Mouse (Mus musculus) lung, embryonic 15.5 days (tissue): ENCODE results near the gene Acot12. TPM values are rescaled to one million over a fixed set of nuclear protein-coding genes. Genes with fewer than 3 reads are reported as not detected.

ENCODE experiments used
- ATAC-seq: fragments of 200-750 bp; cut with Nextera tagmentation; 2 replicates; pipeline ENCODE4 v1.8.0; 2017; ENCODE audit warnings: moderate number of reproducible peaks, borderline replicate concordance; ENCODE audit not compliant: low FRiP score, low TSS enrichment; ENCODE audit errors: extremely low read depth
- H3K27ac ChIP-seq: fragments of 300-500 bp; sonication (generic); 2 replicates; pipeline ENCODE4 v1.5.1; 2015; ENCODE audit warnings: moderate library complexity, mild to moderate bottlenecking, inconsistent platforms
- H3K27me3 ChIP-seq: fragments of 300-500 bp; sonication (generic); 2 replicates; pipeline ENCODE4 v1.6.1; 2015; ENCODE audit warnings: inconsistent platforms
- H3K36me3 ChIP-seq: fragments of 300-500 bp; sonication (generic); 2 replicates; pipeline ENCODE4 v1.6.1; 2015; ENCODE audit warnings: inconsistent platforms
- H3K4me1 ChIP-seq: fragments of 300-500 bp; sonication (generic); 2 replicates; pipeline ENCODE4 v1.6.1; 2015; ENCODE audit warnings: inconsistent platforms
- H3K4me2 ChIP-seq: fragments of 300-500 bp; sonication (generic); 2 replicates; pipeline ENCODE4 v1.6.1; 2015; ENCODE audit warnings: inconsistent platforms, mild to moderate bottlenecking, moderate library complexity
- H3K4me3 ChIP-seq: fragments of 300-500 bp; sonication (generic); 2 replicates; pipeline ENCODE4 v1.5.1; 2015; ENCODE audit warnings: mild to moderate bottlenecking, inconsistent platforms
- H3K9ac ChIP-seq: fragments of 300-500 bp; sonication (generic); 2 replicates; pipeline ENCODE4 v1.6.1; 2015; ENCODE audit warnings: inconsistent platforms
- H3K9me3 ChIP-seq: fragments of 300-500 bp; sonication (generic); 2 replicates; pipeline ENCODE4 v1.6.1; 2016; ENCODE audit warnings: inconsistent platforms
- WGBS: fragments of 180-500 bp; shearing (Covaris S2); methylation state at CpG from one replicate; pipeline ENCODE4 v1.1.7; 2015; 5-methylcytosine and 5-hydroxymethylcytosine counted together
- polyA plus RNA-seq: library from polyadenylated mRNA; unstranded; fragments of >200 nt; fragmentation: Nextera tagmentation; extraction: Ambion mirVana; gene quantifications from 2 replicates; pipeline ENCODE4 v1.2.1, GENCODE M21; 2015

Acot12 gene
- polyA plus RNA-seq, 1 experiment from 2014 or later, result not detected

- no peak overlapping the region for H3K4me3 ChIP-seq
- no peak overlapping the region for H3K9ac ChIP-seq
- no peak for ATAC-seq
- peaks cover 8% of the 10 kb centered on the region; the same call in 1 of the 2 replicates for H3K27me3 ChIP-seq
- no peak overlapping the region for H3K4me2 ChIP-seq
- H3K27ac ChIP-seq, result no peak overlapping the region
- 83% methylated on average over 1 of the region's 1 CpGs for WGBS
- peaks cover 9% of the 10 kb centered on the region; the same call in 1 of the 2 replicates for H3K4me1 ChIP-seq
- H3K36me3 ChIP-seq, result no peaks in the 10 kb centered on the region
- H3K9me3 ChIP-seq, result no peaks in the 10 kb centered on the region
Observed at GRCm38 (mm10) chr13:91737191-91737590, 4.1 kb upstream of the Acot12 start.

- ATAC-seq, result no peak
- Histone ChIP-seq H3K4me2 (peak overlapping the region; percentile 85), H3K27me3 (peaks cover 8% of the 10 kb centered on the region; the same call in 1 of the 2 replicates), H3K9ac (no peak overlapping the region), H3K4me3 (peak overlapping the region; percentile 40), H3K27ac (no peak overlapping the region), H3K36me3 (no peaks in the 10 kb centered on the region), H3K9me3 (no peaks in the 10 kb centered on the region), H3K4me1 (peaks cover 9% of the 10 kb centered on the region; the same call in 1 of the 2 replicates)
- WGBS, result 52% methylated on average over 6 of the region's 6 CpGs
Observed at GRCm38 (mm10) chr13:91740851-91741250, 461 bp upstream of the Acot12 start.

GRCm38 (mm10) chr13:91743180-91743579, 1.9 kb downstream of the Acot12 start:
- Histone ChIP-seq H3K4me1 (peaks cover 9% of the 10 kb centered on the region; the same call in 1 of the 2 replicates), H3K27me3 (peaks cover 8% of the 10 kb centered on the region; the same call in 1 of the 2 replicates), H3K27ac (no peak overlapping the region), H3K9me3 (no peaks in the 10 kb centered on the region), H3K4me3 (no peak overlapping the region), H3K4me2 (no peak overlapping the region), H3K9ac (no peak overlapping the region), H3K36me3 (no peaks in the 10 kb centered on the region)
- no peak for ATAC-seq
- 89% methylated on average over 3 of the region's 3 CpGs for WGBS

GRCm38 (mm10) chr13:91746470-91746869, 5.2 kb downstream of the Acot12 start:
- no peak for ATAC-seq
- Histone ChIP-seq H3K9me3 (no peaks in the 10 kb centered on the region), H3K4me1 (peaks cover 5% of the 10 kb centered on the region; the same call in 1 of the 2 replicates), H3K4me2 (no peak overlapping the region), H3K27ac (no peak overlapping the region), H3K36me3 (no peaks in the 10 kb centered on the region), H3K9ac (no peak overlapping the region), H3K27me3 (no peaks in the 10 kb centered on the region; the same call in 1 of the 2 replicates), H3K4me3 (no peak overlapping the region)
- WGBS, result 71% methylated on average over 5 of the region's 5 CpGs

GRCm38 (mm10) chr13:91748401-91748800, 7.1 kb downstream of the Acot12 start:
- H3K9ac ChIP-seq, result no peak overlapping the region
- no peaks in the 10 kb centered on the region for H3K27me3 ChIP-seq
- H3K4me3 ChIP-seq, result no peak overlapping the region
- no peaks in the 10 kb centered on the region for H3K4me1 ChIP-seq
- ATAC-seq, result no peak
- WGBS, result 85% methylated on average over 2 of the region's 2 CpGs
- no peak overlapping the region for H3K4me2 ChIP-seq
- no peaks in the 10 kb centered on the region for H3K36me3 ChIP-seq
- no peaks in the 10 kb centered on the region for H3K9me3 ChIP-seq
- no peak overlapping the region for H3K27ac ChIP-seq

GRCm38 (mm10) chr13:91749981-91750380, 8.7 kb downstream of the Acot12 start:
- 61% methylated on average over 4 of the region's 4 CpGs for WGBS
- H3K9ac ChIP-seq, result no peak overlapping the region

GRCm38 (mm10) chr13:91753724-91754123, 12.4 kb downstream of the Acot12 start:
- Histone ChIP-seq H3K4me1 (no peaks in the 10 kb centered on the region), H3K4me2 (no peak overlapping the region), H3K27ac (no peak overlapping the region), H3K4me3 (no peak overlapping the region), H3K9ac (no peak overlapping the region), H3K36me3 (no peaks in the 10 kb centered on the region), H3K27me3 (no peaks in the 10 kb centered on the region), H3K9me3 (no peaks in the 10 kb centered on the region)
- ATAC-seq, result no peak
- 38% methylated on average over 4 of the region's 4 CpGs for WGBS

More at GRCm38 (mm10) chr13:91749981-91750380, 8.7 kb downstream of the Acot12 start:
- H3K4me1 ChIP-seq, result no peaks in the 10 kb centered on the region
- ATAC-seq, result no peak
- no peak overlapping the region for H3K27ac ChIP-seq
- H3K4me2 ChIP-seq, result no peak overlapping the region
- H3K27me3 ChIP-seq, result no peaks in the 10 kb centered on the region
- no peak overlapping the region for H3K4me3 ChIP-seq
- H3K36me3 ChIP-seq, result no peaks in the 10 kb centered on the region
- no peaks in the 10 kb centered on the region for H3K9me3 ChIP-seq

GRCm38 (mm10) chr13:91754762-91755161, 13.4 kb downstream of the Acot12 start:
- ATAC-seq, result no peak
- no peak overlapping the region for H3K27ac ChIP-seq
- no peaks in the 10 kb centered on the region for H3K27me3 ChIP-seq
- H3K9me3 ChIP-seq, result no peaks in the 10 kb centered on the region
- no peak overlapping the region for H3K4me2 ChIP-seq
- no peak overlapping the region for H3K9ac ChIP-seq
- H3K4me1 ChIP-seq, result no peaks in the 10 kb centered on the region
- no peaks in the 10 kb centered on the region for H3K36me3 ChIP-seq
- no peak overlapping the region for H3K4me3 ChIP-seq

GRCm38 (mm10) chr13:91756230-91756629, 14.9 kb downstream of the Acot12 start:
- Histone ChIP-seq H3K4me3 (no peak overlapping the region), H3K36me3 (no peaks in the 10 kb centered on the region), H3K9ac (no peak overlapping the region), H3K4me1 (no peaks in the 10 kb centered on the region), H3K27me3 (no peaks in the 10 kb centered on the region), H3K4me2 (no peak overlapping the region), H3K27ac (no peak overlapping the region), H3K9me3 (no peaks in the 10 kb centered on the region)
- no peak for ATAC-seq
- WGBS, result 76% methylated on average over 4 of the region's 4 CpGs

- ATAC-seq, result no peak
Observed at GRCm38 (mm10) chr13:91758316-91759048, 17.2 kb downstream of the Acot12 start.

GRCm38 (mm10) chr13:91759791-91760190, 18.5 kb downstream of the Acot12 start:
- Histone ChIP-seq H3K27ac (no peak overlapping the region), H3K4me2 (no peak overlapping the region), H3K9ac (no peak overlapping the region), H3K9me3 (no peaks in the 10 kb centered on the region), H3K4me1 (no peaks in the 10 kb centered on the region), H3K36me3 (no peaks in the 10 kb centered on the region), H3K27me3 (no peaks in the 10 kb centered on the region), H3K4me3 (no peak overlapping the region)
- no peak for ATAC-seq
- 49% methylated on average over 8 of the region's 8 CpGs for WGBS

More at GRCm38 (mm10) chr13:91758316-91759048, 17.2 kb downstream of the Acot12 start:
- no peak overlapping the region for H3K9ac ChIP-seq
- 32% methylated on average over 7 of the region's 7 CpGs for WGBS
- H3K4me2 ChIP-seq, result no peak overlapping the region
- H3K4me1 ChIP-seq, result no peaks in the 10 kb centered on the region
- no peak overlapping the region for H3K27ac ChIP-seq
- no peaks in the 10 kb centered on the region for H3K36me3 ChIP-seq
- no peak overlapping the region for H3K4me3 ChIP-seq
- no peaks in the 10 kb centered on the region for H3K27me3 ChIP-seq
- no peaks in the 10 kb centered on the region for H3K9me3 ChIP-seq

GRCm38 (mm10) chr13:91760302-91761050, 19.2 kb downstream of the Acot12 start:
- no peak overlapping the region for H3K9ac ChIP-seq
- H3K4me1 ChIP-seq, result no peaks in the 10 kb centered on the region
- no peaks in the 10 kb centered on the region for H3K9me3 ChIP-seq
- no peaks in the 10 kb centered on the region for H3K27me3 ChIP-seq
- WGBS, result 79% methylated on average over 8 of the region's 8 CpGs
- no peak overlapping the region for H3K27ac ChIP-seq
- H3K4me2 ChIP-seq, result no peak overlapping the region
- no peaks in the 10 kb centered on the region for H3K36me3 ChIP-seq
- H3K4me3 ChIP-seq, result no peak overlapping the region
- ATAC-seq, result no peak
